14 mouse cellular contexts compared by ENCODE assay signal in the genomic region with DNA sequence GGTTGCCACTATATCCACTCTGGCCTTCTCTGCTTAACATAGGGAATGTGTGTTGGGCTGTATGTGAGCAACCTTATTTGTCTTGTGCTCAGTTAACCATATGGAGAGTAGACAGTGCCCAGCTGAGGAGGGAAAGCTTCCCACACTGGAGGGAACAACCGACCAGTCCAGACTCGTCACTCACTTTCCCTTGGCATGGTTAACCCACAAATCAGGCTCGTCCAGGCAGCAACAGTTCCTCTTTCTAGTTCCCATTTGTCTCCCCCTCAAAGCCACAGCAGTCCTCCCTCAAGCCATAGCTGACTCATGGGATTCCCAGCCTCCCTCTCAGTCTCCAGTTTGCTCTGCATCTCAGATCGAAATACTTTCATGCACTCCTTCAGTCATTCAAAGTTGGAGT. TPM values are rescaled to one million over a fixed set of nuclear protein-coding genes. Genes with fewer than 3 reads are reported as not detected.
DNase-seq lines count a peak whose midpoint lies in the region; ATAC-seq and TF ChIP-seq lines count a peak whose summit lies in the region.
"Had no signal": no experiment of that assay in that cellular context is flagged by ENCODE, and none has a peak within 500 bp of the region (broad histone marks: within the 10 kb centered on the region; RNA-seq: fewer than 3 reads in every experiment).

No protein-coding gene starts in this region.

- H3K9me3 ChIP-seq in CH12.LX (replicated peaks; ENCODE audit: low read length): no peaks in the 10 kb centered on the region
- H3K9me3 ChIP-seq: embryonic facial prominence, embryonic 15.5 days; liver, embryonic 15.5 days had no signal

- ATAC-seq in megakaryocyte-erythroid progenitor cell, adult 5-6 weeks (replicated peaks; ENCODE audit: low FRiP score, low TSS enrichment, poor library complexity, severe bottlenecking): no peak
- ATAC-seq: intestine, postnatal 0 days; Patski had no signal

- TF ChIP-seq RAD21 in CH12.LX (IDR thresholded peaks at IDR 0.05; ENCODE audit: low read depth, low read length): no peak

- no peak overlapping the region for H3K4me3 ChIP-seq in CH12.LX (replicated peaks in 1 of 3; ENCODE audit: low read depth in 2 of 3, low read length in 2 of 3, poor library complexity in 1 of 3)
- H3K4me3 ChIP-seq: embryonic facial prominence, embryonic 15.5 days; liver, embryonic 15.5 days had no signal

- no peak overlapping the region; the same call in 1 of the 2 replicates for H3K4me2 ChIP-seq in CH12.LX (ENCODE audit: insufficient read depth, low read depth, poor library complexity, severe bottlenecking)
- H3K4me2 ChIP-seq: embryonic facial prominence, embryonic 15.5 days; liver, embryonic 15.5 days had no signal

- peak; percentile 77 for TF ChIP-seq EP300 in CH12.LX (IDR thresholded peaks at IDR 0.05; ENCODE audit: low read length)

- DNase-seq in left cerebral cortex, adult 18-20 months (ENCODE audit: low spot score in 2 of 2): peak; percentile 25 to 33
- no peak for DNase-seq in left cerebral cortex, postnatal 4 days
- DNase-seq in A20 (ENCODE audit: low read depth, low spot score) (peak; percentile 30), CH12.LX (ENCODE audit: extremely low read depth) (peak; percentile 12)
- DNase-seq in lung, postnatal 14 days: peak; percentile 8
- DNase-seq in ovary, postnatal 14 days (ENCODE audit: low spot score): no peak
- DNase-seq: adrenal gland, postnatal 25 days; cerebellum, adult 8-10 months; thymus, adult 2 months had no signal

- no peak for TF ChIP-seq CTCF in CH12.LX (conservative IDR thresholded peaks at IDR 0.05 in 1 of 2, IDR thresholded peaks at IDR 0.05 in 1 of 2; ENCODE audit: low read depth in 2 of 2, low read length in 2 of 2)

- no peak for TF ChIP-seq POLR2A in CH12.LX (IDR thresholded peaks at IDR 0.05; ENCODE audit: low read depth, low read length)

- no peaks in the 10 kb centered on the region for H3K79me2 ChIP-seq in CH12.LX (replicated peaks; ENCODE audit: control insufficient read depth, extremely low read depth, insufficient read depth, poor library complexity, severe bottlenecking)

- intact Hi-C loops in left cerebral cortex, postnatal 4 days (cut with DNase I): no loop called here

- H3K4me1 ChIP-seq in CH12.LX (ENCODE audit: control insufficient read depth in 1 of 2, insufficient read depth in 2 of 2): peaks cover 6 to 19% of the 10 kb centered on the region in 2 experiments

- H3K36me3 ChIP-seq in CH12.LX (replicated peaks in 1 of 2; ENCODE audit: control insufficient read depth in 1 of 2, insufficient read depth in 1 of 2, low read length in 1 of 2): no peaks in the 10 kb centered on the region
- H3K36me3 ChIP-seq: embryonic facial prominence, embryonic 15.5 days; liver, embryonic 15.5 days had no signal

- no peak overlapping the region for H3K27ac ChIP-seq in CH12.LX (ENCODE audit: insufficient read depth, low read depth)
- H3K27ac ChIP-seq: embryonic facial prominence, embryonic 15.5 days; liver, embryonic 15.5 days had no signal

- dilution Hi-C loops in CH12.LX (cut with MboI; ENCODE audit: extremely low pct_ligation_motif_present, extremely low pct_unique_long_range_greater_than_20kb, low sequenced_read_pairs): no loop called here

- in situ Hi-C loops in CH12.LX (cut with MboI; ENCODE audit: low pct_ligation_motif_present, low pct_unique_long_range_greater_than_20kb, low sequenced_read_pairs): no loop called here

- H3K27me3 ChIP-seq in CH12.LX (replicated peaks): peaks cover 18% of the 10 kb centered on the region
- H3K27me3 ChIP-seq: Patski had no signal

- no peak overlapping the region for H3K9ac ChIP-seq in CH12.LX (ENCODE audit: insufficient read depth, low read depth)
- H3K9ac ChIP-seq: embryonic facial prominence, embryonic 15.5 days; liver, embryonic 15.5 days had no signal

TF ChIP-seq in CH12.LX, 34 proteins besides CTCF, POLR2A, EP300 and RAD21:
- TF ChIP-seq NRF1 (IDR thresholded peaks at IDR 0.05; ENCODE audit: low read depth, low read length): no peak
- TF ChIP-seq RCOR1 (conservative IDR thresholded peaks at IDR 0.05; ENCODE audit: low read depth, low read length): no peak
- TF ChIP-seq JUND (conservative IDR thresholded peaks at IDR 0.05; ENCODE audit: low read depth, low read length): no peak
- TF ChIP-seq UBTF (IDR thresholded peaks at IDR 0.05; ENCODE audit: low read depth, low read length): no peak
- TF ChIP-seq TCF12 (IDR thresholded peaks at IDR 0.05; ENCODE audit: low read depth, low read length): peak; percentile 34; the same call in 1 of the 2 replicates
- peak; percentile 62; the same call in 1 of the 2 replicates for TF ChIP-seq IRF4 (IDR thresholded peaks at IDR 0.05; ENCODE audit: low read depth, low read length)
- peak; percentile 43; the same call in 1 of the 2 replicates for TF ChIP-seq BHLHE40 (IDR thresholded peaks at IDR 0.05; ENCODE audit: low read depth, low read length)
- no peak for TF ChIP-seq KAT2A (IDR thresholded peaks at IDR 0.05; ENCODE audit: insufficient replicate concordance, low read length)
- no peak for TF ChIP-seq E2F4 (IDR thresholded peaks at IDR 0.05; ENCODE audit: insufficient replicate concordance, low read depth, low read length)
- 0 out of 2 replicates have a peak, but pooled peaks have one; percentile 30 for TF ChIP-seq MAFK (IDR thresholded peaks at IDR 0.05; ENCODE audit: insufficient replicate concordance, low read length)
- TF ChIP-seq CHD2 (IDR thresholded peaks at IDR 0.05; ENCODE audit: low read length): peak; percentile 22; the same call in 1 of the 2 replicates
- no peak for TF ChIP-seq MEF2A (IDR thresholded peaks at IDR 0.05; ENCODE audit: borderline replicate concordance, low read depth, low read length)

RNA-seq across cellular contexts. Expression of a gene that starts 4.7 kb away (rescaled TPM):
- total RNA-seq in left cerebral cortex, adult 18-20 months (2021): 10 to 100 TPM; 83.3 to 84.2 TPM
- 10 to 100 TPM; 54.1 to 57.5 TPM for total RNA-seq in left cerebral cortex, postnatal 4 days (2021)
- total RNA-seq in CH12.LX (2012; rRNA removed): 0.47 and 0.50 TPM in 2 replicates
- 0.36 and 0.38 TPM in 2 replicates for total RNA-seq in CH12.LX (2014; rRNA removed)
- polyA plus RNA-seq in CH12.LX (2012; ENCODE audit: insufficient read length, low read depth): 0.63 and 0.89 TPM in 2 replicates
- 3.3 and 5.1 TPM in 2 replicates for total RNA-seq in megakaryocyte-erythroid progenitor cell, adult 5-6 weeks (2014; fragmentation: Nextera tagmentation)
- 3.5 and 5.9 TPM in 2 replicates for total RNA-seq in megakaryocyte-erythroid progenitor cell, adult 5-6 weeks (2017)

Comparison
In these comparisons a context has a peak if more than half of its experiments do, and no peak if none do; other contexts are left out.
1. DNase-seq: peak in left cerebral cortex, adult 18-20 months (2 of 2), A20 (single experiment), CH12.LX (single experiment) and lung, postnatal 14 days (single experiment); none in left cerebral cortex, postnatal 4 days (single experiment) and ovary, postnatal 14 days (single experiment).
2. RNA of a gene that starts 4.7 kb away (total RNA-seq): 83.3 to 84.2 TPM in left cerebral cortex, adult 18-20 months and 54.1 to 57.5 TPM in left cerebral cortex, postnatal 4 days; 3.3 to 5.9 TPM in megakaryocyte-erythroid progenitor cell, adult 5-6 weeks and 0.36 to 0.50 TPM in CH12.LX; every median in the first group is over 4 times any median in the second.